Mouse (Mus musculus): Measurements from ENCODE around the gene 1700013G24Rik. TPM values are rescaled to one million over a fixed set of nuclear protein-coding genes. Genes with fewer than 3 reads are reported as not detected.
A peak's percentile ranks its signal among the peaks of the same experiment; 100 is the strongest.

1700013G24Rik gene
- polyA plus RNA-seq, 1 experiment from 2014 or later: not detected

GRCm38 (mm10) chr4:137494751-137495500 is 41.8 kb downstream of the 1700013G24Rik start:
- H3K4me1 ChIP-seq: peaks cover 15% of the 10 kb centered on the region
- H3K9ac ChIP-seq: no peak overlapping the region
- H3K27ac ChIP-seq: peak overlapping the region; percentile 71
- 5% methylated on average over 19 of the region's 19 CpGs for WGBS
- H3K4me2 ChIP-seq: peak overlapping the region; percentile 17; the same call in 1 of the 2 replicates
- no peak overlapping the region for H3K4me3 ChIP-seq (replicated peaks)
- H3K9me3 ChIP-seq: no peaks in the 10 kb centered on the region
- no peaks in the 10 kb centered on the region for H3K27me3 ChIP-seq
- ATAC-seq (ENCODE audit: low FRiP score): peak; percentile 36; the same call in 1 of the 2 replicates
- no peaks in the 10 kb centered on the region for H3K36me3 ChIP-seq (replicated peaks)

DNA sequence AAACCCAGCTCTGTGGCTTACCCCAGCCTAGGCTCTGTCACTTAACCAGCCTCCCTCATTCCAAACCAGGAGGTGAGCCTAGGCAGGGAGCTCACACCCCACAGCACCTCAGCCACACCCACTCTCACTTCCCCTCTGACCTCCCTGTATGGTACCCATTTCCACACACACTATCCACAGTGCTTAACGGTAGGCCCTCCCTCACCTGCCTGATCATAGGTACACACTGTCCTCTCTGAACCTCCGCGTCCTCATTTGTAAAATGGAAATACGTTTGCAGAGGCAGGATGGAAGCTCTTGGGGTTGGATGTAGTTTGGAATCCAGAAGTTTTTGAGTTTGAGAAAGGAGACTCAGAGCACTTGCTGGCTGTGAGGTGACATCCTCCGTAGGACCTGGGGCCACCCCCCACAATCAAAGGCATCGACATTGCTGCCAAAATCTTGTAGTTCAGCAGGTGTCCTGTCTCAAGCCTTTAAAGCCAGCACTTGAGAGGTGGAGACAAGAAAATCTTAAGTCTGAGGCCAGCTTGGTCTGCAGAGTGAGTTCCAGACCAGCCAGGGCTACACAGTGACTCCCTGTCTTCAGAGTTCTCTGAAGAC is 42.5 kb downstream of the 1700013G24Rik start:
- H3K27me3 ChIP-seq: no peaks in the 10 kb centered on the region
- peaks cover 15% of the 10 kb centered on the region for H3K4me1 ChIP-seq
- peak overlapping the region; percentile 71; the same call in 1 of the 2 replicates for H3K27ac ChIP-seq
- H3K4me2 ChIP-seq: no peak overlapping the region
- H3K4me3 ChIP-seq (replicated peaks): no peak overlapping the region
- no peak overlapping the region for H3K9ac ChIP-seq
- ATAC-seq (ENCODE audit: low FRiP score): no peak
- 70% methylated on average over 6 of the region's 6 CpGs for WGBS
- no peaks in the 10 kb centered on the region for H3K9me3 ChIP-seq
- no peaks in the 10 kb centered on the region for H3K36me3 ChIP-seq (replicated peaks)

GRCm38 (mm10) chr4:137497367-137497766 is 44.3 kb downstream of the 1700013G24Rik start:
- Histone ChIP-seq H3K4me1 (peaks cover 15% of the 10 kb centered on the region), H3K4me3 (replicated peaks) (no peak overlapping the region), H3K9ac (no peak overlapping the region), H3K4me2 (no peak overlapping the region), H3K27me3 (no peaks in the 10 kb centered on the region), H3K9me3 (no peaks in the 10 kb centered on the region), H3K36me3 (replicated peaks) (no peaks in the 10 kb centered on the region), H3K27ac (no peak overlapping the region)
- 86% methylated on average over 5 of the region's 5 CpGs for WGBS
- ATAC-seq (ENCODE audit: low FRiP score): no peak

DNA sequence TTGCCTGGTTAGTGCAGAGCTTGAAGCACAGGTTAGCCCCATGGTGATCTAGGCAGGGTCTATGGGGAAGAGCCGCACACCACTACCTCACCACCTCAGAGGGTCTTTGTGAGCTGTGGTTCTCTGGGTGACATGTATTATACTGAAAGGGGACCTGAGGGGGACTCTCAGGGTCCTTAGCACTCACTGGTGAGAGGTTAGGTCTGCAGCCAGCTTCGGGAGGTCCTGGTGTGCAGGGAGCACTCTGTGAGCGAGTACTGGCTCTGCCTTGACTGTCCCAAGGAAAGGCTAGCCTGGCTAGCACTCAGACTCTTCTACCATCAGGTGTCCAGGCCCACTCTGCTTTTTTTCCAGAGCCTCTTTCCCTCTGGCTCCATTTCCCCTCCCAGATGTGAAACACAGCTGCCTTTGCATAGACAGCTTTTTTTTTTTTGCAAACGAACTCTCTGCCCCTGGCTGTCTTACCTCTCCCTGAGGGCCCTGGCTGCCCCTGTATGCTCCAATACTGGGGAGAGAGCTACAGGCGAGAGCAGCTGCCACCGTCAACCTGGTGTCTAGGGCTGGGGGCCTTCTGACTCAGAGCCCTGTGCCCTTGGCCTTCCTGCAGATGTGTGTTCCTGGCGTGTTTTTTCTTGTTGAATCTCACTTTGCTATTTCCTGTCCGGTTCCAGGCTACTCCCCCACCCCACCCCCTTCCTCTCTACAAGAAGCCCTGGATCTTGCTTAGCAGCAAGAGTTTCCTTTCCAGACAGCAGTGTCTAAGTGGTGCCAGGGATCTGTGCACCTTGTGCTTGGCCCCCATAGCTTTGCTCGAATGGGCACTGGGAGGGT is 45.0 kb downstream of the 1700013G24Rik start:
- H3K4me3 ChIP-seq (replicated peaks): no peak overlapping the region
- H3K9ac ChIP-seq: no peak overlapping the region; the same call in 1 of the 2 replicates
- H3K27ac ChIP-seq: peak overlapping the region; percentile 32; the same call in 1 of the 2 replicates
- H3K27me3 ChIP-seq: no peaks in the 10 kb centered on the region
- H3K9me3 ChIP-seq: no peaks in the 10 kb centered on the region
- H3K4me1 ChIP-seq: peaks cover 15% of the 10 kb centered on the region
- no peak overlapping the region for H3K4me2 ChIP-seq
- ATAC-seq (ENCODE audit: low FRiP score): no peak
- 70% methylated on average over 9 of the region's 9 CpGs for WGBS
- H3K36me3 ChIP-seq (replicated peaks): 0 out of 2 replicates have a peak, but pooled peaks cover 3% of the 10 kb centered on the region

DNA sequence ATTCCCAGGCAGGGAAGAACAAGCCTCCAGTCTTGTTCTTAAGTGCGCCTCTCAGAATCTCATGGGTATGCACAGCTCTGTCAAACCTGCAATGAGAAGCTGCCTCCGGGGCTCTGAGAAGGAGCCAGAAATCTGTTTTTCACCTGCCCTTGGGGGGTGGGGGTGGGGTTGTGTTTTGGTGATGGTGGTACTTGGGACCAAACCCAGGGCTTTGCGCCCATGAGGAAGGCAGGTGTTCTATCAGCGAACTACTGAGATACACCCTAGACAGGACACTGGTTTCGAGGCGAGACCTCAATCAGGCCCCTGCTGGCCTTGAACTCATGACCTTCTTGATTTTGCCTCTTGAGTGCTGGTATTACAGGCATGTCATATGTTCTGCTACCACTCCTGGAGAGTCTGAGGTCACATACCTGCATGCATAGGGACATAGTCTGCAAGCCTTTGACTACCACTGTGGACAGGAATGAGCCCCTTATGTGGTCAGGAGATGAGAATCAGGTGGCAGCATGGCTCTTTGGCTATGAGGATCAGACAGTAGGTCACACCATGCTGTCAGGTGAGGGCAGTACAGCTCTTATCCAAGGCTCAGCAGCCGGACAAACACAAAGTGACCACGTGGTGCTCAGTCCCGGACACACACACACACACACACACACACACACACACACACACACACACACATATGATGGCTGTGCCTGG is 45.9 kb downstream of the 1700013G24Rik start:
- Histone ChIP-seq H3K27ac (no peak overlapping the region), H3K4me3 (replicated peaks) (no peak overlapping the region), H3K4me1 (peaks cover 15% of the 10 kb centered on the region), H3K9ac (no peak overlapping the region; the same call in 1 of the 2 replicates), H3K4me2 (no peak overlapping the region), H3K36me3 (replicated peaks) (0 out of 2 replicates have a peak, but pooled peaks cover 3% of the 10 kb centered on the region), H3K9me3 (no peaks in the 10 kb centered on the region), H3K27me3 (no peaks in the 10 kb centered on the region)
- WGBS: 92% methylated on average over 9 of the region's 9 CpGs
- ATAC-seq (ENCODE audit: low FRiP score): no peak

- H3K36me3 ChIP-seq (replicated peaks): 0 out of 2 replicates have a peak, but pooled peaks cover 3% of the 10 kb centered on the region
- H3K9me3 ChIP-seq: no peaks in the 10 kb centered on the region
- H3K27ac ChIP-seq: no peak overlapping the region
- H3K4me2 ChIP-seq: no peak overlapping the region
- WGBS: 79% methylated on average over 12 of the region's 12 CpGs
- no peak overlapping the region for H3K9ac ChIP-seq
- no peak overlapping the region for H3K4me3 ChIP-seq (replicated peaks)
- no peaks in the 10 kb centered on the region for H3K27me3 ChIP-seq
- peaks cover 4% of the 10 kb centered on the region for H3K4me1 ChIP-seq
- ATAC-seq (ENCODE audit: low FRiP score): no peak
These were observed 47.1 kb downstream of the 1700013G24Rik start for GRCm38 (mm10) chr4:137500149-137500548.

GRCm38 (mm10) chr4:137500953-137501352 is 47.9 kb downstream of the 1700013G24Rik start:
- Histone ChIP-seq H3K4me2 (no peak overlapping the region), H3K9ac (no peak overlapping the region), H3K36me3 (replicated peaks) (0 out of 2 replicates have a peak, but pooled peaks cover 3% of the 10 kb centered on the region), H3K27ac (no peak overlapping the region), H3K4me3 (replicated peaks) (no peak overlapping the region), H3K4me1 (no peaks in the 10 kb centered on the region), H3K27me3 (no peaks in the 10 kb centered on the region), H3K9me3 (no peaks in the 10 kb centered on the region)
- 92% methylated on average over 5 of the region's 5 CpGs for WGBS
- no peak for ATAC-seq (ENCODE audit: low FRiP score)

DNA sequence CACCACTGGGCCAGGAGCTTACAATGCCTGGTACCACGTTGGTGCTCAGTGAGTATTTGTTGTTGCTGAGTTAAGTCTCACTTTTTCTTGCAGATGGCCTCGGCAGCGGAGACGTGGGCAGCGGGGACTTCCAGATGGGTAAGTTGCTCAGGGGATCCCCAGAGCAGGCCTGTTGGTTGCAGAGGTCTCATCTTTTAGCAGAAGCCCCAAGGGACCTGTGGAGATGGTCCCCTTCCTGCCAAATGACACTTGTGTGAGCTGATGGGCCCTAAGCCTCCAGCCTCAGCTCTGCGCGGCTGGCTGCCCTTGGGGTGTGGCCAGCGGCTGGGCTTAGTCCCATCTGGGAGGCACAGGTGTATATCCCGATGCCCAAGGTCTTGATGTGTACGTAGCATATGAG is 49.1 kb downstream of the 1700013G24Rik start:
- WGBS: 91% methylated on average over 10 of the region's 10 CpGs

GRCm38 (mm10) chr4:137502801-137503200 is 49.7 kb downstream of the 1700013G24Rik start:
- 86% methylated on average over 7 of the region's 7 CpGs for WGBS

More for the DNA sequence above, 49.1 kb downstream of the 1700013G24Rik start:
- no peak overlapping the region for H3K27ac ChIP-seq
- H3K36me3 ChIP-seq (replicated peaks): 0 out of 2 replicates have a peak, but pooled peaks cover 3% of the 10 kb centered on the region
- no peak for ATAC-seq (ENCODE audit: low FRiP score)
- no peaks in the 10 kb centered on the region for H3K9me3 ChIP-seq
- H3K27me3 ChIP-seq: no peaks in the 10 kb centered on the region
- no peak overlapping the region for H3K9ac ChIP-seq
- no peak overlapping the region for H3K4me2 ChIP-seq
- H3K4me3 ChIP-seq (replicated peaks): no peak overlapping the region
- no peaks in the 10 kb centered on the region for H3K4me1 ChIP-seq

DNA sequence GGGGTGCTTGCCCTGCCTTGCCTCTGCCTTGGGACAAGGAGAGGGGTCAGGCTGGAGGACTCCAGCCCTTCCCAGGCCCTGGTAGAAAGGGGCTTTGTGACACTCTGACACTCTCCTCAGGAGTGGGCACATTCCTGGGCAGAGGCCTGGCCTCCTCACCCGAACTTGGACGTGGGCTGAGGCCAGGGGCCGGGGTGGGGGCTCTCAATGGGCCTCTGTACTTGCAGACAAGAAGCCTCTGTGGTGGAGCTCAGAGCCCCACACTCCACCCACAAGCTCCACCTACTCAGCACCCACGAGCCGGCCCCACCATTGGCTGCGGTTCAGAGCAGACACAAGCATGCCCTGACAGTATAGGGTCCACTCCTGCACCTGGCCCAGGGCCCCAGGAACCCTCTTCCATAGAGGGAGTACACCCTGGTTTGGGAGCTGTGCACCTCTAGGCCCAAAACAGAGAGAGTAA is 50.5 kb downstream of the 1700013G24Rik start:
- H3K27me3 ChIP-seq: no peaks in the 10 kb centered on the region
- WGBS: 85% methylated on average over 6 of the region's 6 CpGs
- no peak for ATAC-seq (ENCODE audit: low FRiP score)
- H3K9me3 ChIP-seq: no peaks in the 10 kb centered on the region
- H3K9ac ChIP-seq: no peak overlapping the region
- no peak overlapping the region for H3K4me3 ChIP-seq (replicated peaks)
- H3K36me3 ChIP-seq (replicated peaks): 0 out of 2 replicates have a peak, but pooled peaks cover 3% of the 10 kb centered on the region
- no peak overlapping the region for H3K27ac ChIP-seq
- H3K4me1 ChIP-seq: no peaks in the 10 kb centered on the region
- H3K4me2 ChIP-seq: no peak overlapping the region

More at GRCm38 (mm10) chr4:137502801-137503200, 49.7 kb downstream of the 1700013G24Rik start:
- H3K36me3 ChIP-seq (replicated peaks): 0 out of 2 replicates have a peak, but pooled peaks cover 3% of the 10 kb centered on the region
- H3K4me2 ChIP-seq: no peak overlapping the region
- H3K9me3 ChIP-seq: no peaks in the 10 kb centered on the region
- no peak overlapping the region for H3K27ac ChIP-seq
- H3K27me3 ChIP-seq: no peaks in the 10 kb centered on the region
- no peak for ATAC-seq (ENCODE audit: low FRiP score)
- H3K9ac ChIP-seq: no peak overlapping the region
- H3K4me1 ChIP-seq: no peaks in the 10 kb centered on the region
- H3K4me3 ChIP-seq (replicated peaks): no peak overlapping the region

Measured in forebrain, embryonic 12.5 days (tissue).